Mouse (Mus musculus) adrenal gland, adult 10 weeks (tissue): Measurements from ENCODE around the gene Ap4m1. TPM values are rescaled to one million over a fixed set of nuclear protein-coding genes. Genes with fewer than 3 reads are reported as not detected.

Experiments used
- polyA plus RNA-seq: library from polyadenylated mRNA; stranded (reverse); fragments of 350-450 nt; fragmentation: Illumina TruSeq; extraction: RNeasy Lipid Tissue Mini Kit (QIAGEN cat#74804); gene quantifications from one replicate; pipeline ENCODE4 v1.2.3, GENCODE M21; 2014; ENCODE audit warnings: low read depth, low replicate concordance

The Ap4m1 gene
- polyA plus RNA-seq, result 3.0 TPM

GRCm38 (mm10) chr5:138171695-138172491 lies at the start of gene Ap4m1, which contains the start of gene Mcm7:
Gene Ap4m1, plus strand, starts transcription at chr5:138172002.
Gene Mcm7, minus strand, starts transcription at chr5:138172422.

GRCm38 (mm10) chr5:138155443-138155976 lies 16.3 kb upstream of the Ap4m1 start, which contains the start of gene Zfp113:
Gene Zfp113, minus strand, starts transcription at chr5:138155744.

GRCm38 (mm10) chr5:138160842-138161665 lies 10.7 kb upstream of the Ap4m1 start, which contains the start of gene Cops6:
Gene Cops6, plus strand, starts transcription at chr5:138161071.

GRCm38 (mm10) chr5:138186950-138187638 lies 15.3 kb downstream of the Ap4m1 start, which contains the start of the genes Taf6 and Cnpy4:
Gene Taf6, minus strand, starts transcription at chr5:138187451.
Gene Cnpy4, plus strand, starts transcription at chr5:138187485.

GRCm38 (mm10) chr5:138193771-138194727 lies 22.2 kb downstream of the Ap4m1 start, which contains the start of gene Mblac1:
Gene Mblac1, plus strand, starts transcription at chr5:138194314.

GRCm38 (mm10) chr5:138225700-138226099 lies 53.9 kb downstream of the Ap4m1 start, which contains the start of gene Nxpe5:
Gene Nxpe5, plus strand, starts transcription at chr5:138225898.

Other genes starting within 250 kb of the Ap4m1 start
- gene Gjc3, start 208.9 kb upstream of the Ap4m1 start, polyA plus RNA-seq, result 0.64 TPM
- not detected for gene Azgp1, start 190.5 kb upstream of the Ap4m1 start, polyA plus RNA-seq
- gene Smok3a, start 150.7 kb upstream of the Ap4m1 start, polyA plus RNA-seq, result not detected
- not detected for gene Smok3b, start 150.6 kb upstream of the Ap4m1 start, polyA plus RNA-seq
- gene Smok3c, start 118.8 kb upstream of the Ap4m1 start, polyA plus RNA-seq, result not detected
- gene Zkscan1, start 86.9 kb upstream of the Ap4m1 start, polyA plus RNA-seq, result 48.4 TPM
- 13.8 TPM for gene Zscan21, start 55.1 kb upstream of the Ap4m1 start, polyA plus RNA-seq
- gene Zfp113, start 16.3 kb upstream of the Ap4m1 start, polyA plus RNA-seq, result 14.7 TPM
- gene Cops6, start 10.9 kb upstream of the Ap4m1 start, polyA plus RNA-seq, result 94.6 TPM
- gene Mcm7, start 420 bp downstream of the Ap4m1 start, polyA plus RNA-seq, result 12.5 TPM
- gene Taf6, start 15.4 kb downstream of the Ap4m1 start, polyA plus RNA-seq, result 4.4 TPM
- 15.5 TPM for gene Cnpy4, start 15.5 kb downstream of the Ap4m1 start, polyA plus RNA-seq
- gene Mblac1, start 22.3 kb downstream of the Ap4m1 start, polyA plus RNA-seq, result 0.47 TPM
- not detected for gene Nxpe5, start 53.9 kb downstream of the Ap4m1 start, polyA plus RNA-seq
- gene Lamtor4, start 83.5 kb downstream of the Ap4m1 start, polyA plus RNA-seq, result 1.3 TPM
- gene BC037034, start 92.0 kb downstream of the Ap4m1 start, polyA plus RNA-seq, result 1.9 TPM
- gene Gal3st4, start 100.8 kb downstream of the Ap4m1 start, polyA plus RNA-seq, result not detected
- gene Gm43720, start 108.0 kb downstream of the Ap4m1 start, polyA plus RNA-seq, result not detected
- 0.23 TPM for gene Gpc2, start 108.0 kb downstream of the Ap4m1 start, polyA plus RNA-seq
- not detected for gene Stag3, start 108.2 kb downstream of the Ap4m1 start, polyA plus RNA-seq
- not detected for gene Pvrig, start 170.0 kb downstream of the Ap4m1 start, polyA plus RNA-seq